Mouse (Mus musculus) embryonic facial prominence, embryonic 15.5 days (tissue): ENCODE results near the gene Fli1. TPM values are rescaled to one million over a fixed set of nuclear protein-coding genes. Genes with fewer than 3 reads are reported as not detected.

Experiments used
- ATAC-seq: fragments of 200-750 bp; cut with Nextera tagmentation; 2 replicates; pipeline ENCODE4 v1.8.0; 2017; ENCODE audit warnings: low read depth, moderate TSS enrichment; ENCODE audit not compliant: insufficient number of reproducible peaks, low FRiP score, low TSS enrichment
- H3K27ac ChIP-seq: fragments of 300-500 bp; sonication (generic); replicated peaks from 2 replicates; pipeline ENCODE4 v1.5.1; 2015; ENCODE audit warnings: mild to moderate bottlenecking, inconsistent platforms
- H3K27me3 ChIP-seq: fragments of 300-500 bp; sonication (generic); 2 replicates; pipeline ENCODE4 v1.6.1; 2015; ENCODE audit warnings: inconsistent platforms
- H3K36me3 ChIP-seq: fragments of 300-500 bp; sonication (generic); 2 replicates; pipeline ENCODE4 v1.6.1; 2015; ENCODE audit warnings: mild to moderate bottlenecking, inconsistent platforms
- H3K4me1 ChIP-seq: fragments of 300-500 bp; sonication (generic); 2 replicates; pipeline ENCODE4 v1.6.1; 2015; ENCODE audit warnings: inconsistent platforms
- H3K4me2 ChIP-seq: fragments of 300-500 bp; sonication (generic); replicated peaks from 2 replicates; pipeline ENCODE4 v1.6.1; 2015; ENCODE audit warnings: mild to moderate bottlenecking, inconsistent platforms
- H3K4me3 ChIP-seq: fragments of 300-500 bp; sonication (generic); replicated peaks from 2 replicates; pipeline ENCODE4 v1.5.1; 2015; ENCODE audit warnings: mild to moderate bottlenecking, inconsistent platforms
- H3K9ac ChIP-seq: fragments of 300-500 bp; sonication (generic); 2 replicates; pipeline ENCODE4 v1.6.1; 2015; ENCODE audit warnings: inconsistent platforms
- H3K9me3 ChIP-seq: fragments of 300-500 bp; sonication (generic); replicated peaks from 2 replicates; pipeline ENCODE4 v1.6.1; 2016; ENCODE audit warnings: inconsistent platforms
- WGBS: fragments of 180-500 bp; shearing (Covaris S2); methylation state at CpG from one replicate; pipeline ENCODE4 v1.1.7; 2015; 5-methylcytosine and 5-hydroxymethylcytosine counted together
- polyA plus RNA-seq: library from polyadenylated mRNA; unstranded; fragments of >200 nt; fragmentation: Nextera tagmentation; extraction: Ambion mirVana; gene quantifications from 2 replicates; pipeline ENCODE4 v1.2.1, GENCODE M21; 2015

The Fli1 gene
- polyA plus RNA-seq, 1 experiment from 2014 or later: 18.2 TPM

GRCm38 (mm10) chr9:32499469-32499868, 43.2 kb downstream of the Fli1 start:
- Histone ChIP-seq H3K4me3 (no peak overlapping the region), H3K4me1 (peaks cover 18% of the 10 kb centered on the region; the same call in 1 of the 2 replicates)
- WGBS: 46% methylated on average over 6 of the region's 6 CpGs

GRCm38 (mm10) chr9:32495643-32495997, 47.0 kb downstream of the Fli1 start:
- Histone ChIP-seq H3K9me3 (no peaks in the 10 kb centered on the region), H3K4me3 (no peak overlapping the region), H3K27me3 (no peaks in the 10 kb centered on the region), H3K27ac (no peak overlapping the region), H3K4me2 (no peak overlapping the region), H3K36me3 (no peaks in the 10 kb centered on the region), H3K4me1 (0 out of 2 replicates have a peak, but pooled peaks cover 6% of the 10 kb centered on the region), H3K9ac (no peak overlapping the region)
- no peak for ATAC-seq
- WGBS: 39% methylated on average over 7 of the region's 7 CpGs

More at GRCm38 (mm10) chr9:32499469-32499868, 43.2 kb downstream of the Fli1 start:
- Histone ChIP-seq H3K9ac (no peak overlapping the region), H3K4me2 (no peak overlapping the region), H3K36me3 (no peaks in the 10 kb centered on the region), H3K27ac (no peak overlapping the region), H3K9me3 (no peaks in the 10 kb centered on the region), H3K27me3 (no peaks in the 10 kb centered on the region; the same call in 1 of the 2 replicates)
- ATAC-seq: no peak

GRCm38 (mm10) chr9:32494891-32495642, 47.6 kb downstream of the Fli1 start:
- no peak overlapping the region for H3K9ac ChIP-seq
- WGBS: 25% methylated on average over 8 of the region's 8 CpGs
- no peaks in the 10 kb centered on the region for H3K9me3 ChIP-seq
- H3K4me1 ChIP-seq: 0 out of 2 replicates have a peak, but pooled peaks cover 6% of the 10 kb centered on the region
- H3K4me2 ChIP-seq: no peak overlapping the region
- no peaks in the 10 kb centered on the region for H3K36me3 ChIP-seq
- H3K4me3 ChIP-seq: no peak overlapping the region
- no peaks in the 10 kb centered on the region for H3K27me3 ChIP-seq
- no peak for ATAC-seq
- H3K27ac ChIP-seq: no peak overlapping the region

GRCm38 (mm10) chr9:32493588-32494423, 48.9 kb downstream of the Fli1 start:
- Histone ChIP-seq H3K4me1 (0 out of 2 replicates have a peak, but pooled peaks cover 6% of the 10 kb centered on the region), H3K9ac (no peak overlapping the region), H3K27ac (no peak overlapping the region), H3K9me3 (no peaks in the 10 kb centered on the region), H3K4me2 (no peak overlapping the region), H3K27me3 (no peaks in the 10 kb centered on the region), H3K4me3 (no peak overlapping the region), H3K36me3 (no peaks in the 10 kb centered on the region)
- ATAC-seq: no peak
- 76% methylated on average over 4 of the region's 4 CpGs for WGBS

- no peak overlapping the region for H3K9ac ChIP-seq
- 0 out of 2 replicates have a peak, but pooled peaks cover 6% of the 10 kb centered on the region for H3K4me1 ChIP-seq
- WGBS: 83% methylated on average over 2 of the region's 2 CpGs
- H3K27me3 ChIP-seq: no peaks in the 10 kb centered on the region
- ATAC-seq: no peak
- no peak overlapping the region for H3K4me2 ChIP-seq
- no peaks in the 10 kb centered on the region for H3K9me3 ChIP-seq
- H3K36me3 ChIP-seq: no peaks in the 10 kb centered on the region
- H3K27ac ChIP-seq: no peak overlapping the region
- H3K4me3 ChIP-seq: no peak overlapping the region
These were observed 49.9 kb downstream of the Fli1 start for GRCm38 (mm10) chr9:32492753-32493152.

- Histone ChIP-seq H3K36me3 (no peaks in the 10 kb centered on the region), H3K9me3 (no peaks in the 10 kb centered on the region), H3K4me1 (0 out of 2 replicates have a peak, but pooled peaks cover 6% of the 10 kb centered on the region), H3K9ac (no peak overlapping the region), H3K4me3 (no peak overlapping the region), H3K4me2 (no peak overlapping the region), H3K27me3 (no peaks in the 10 kb centered on the region), H3K27ac (no peak overlapping the region)
- no peak for ATAC-seq
- WGBS: 87% methylated on average over 2 of the region's 2 CpGs
These were observed 51.2 kb downstream of the Fli1 start for GRCm38 (mm10) chr9:32491484-32491883.

GRCm38 (mm10) chr9:32489794-32490358, 52.8 kb downstream of the Fli1 start:
- no peak overlapping the region for H3K4me3 ChIP-seq
- no peak overlapping the region for H3K4me2 ChIP-seq
- WGBS: 64% methylated on average over 4 of the region's 4 CpGs
- no peak overlapping the region for H3K27ac ChIP-seq
- no peak for ATAC-seq
- H3K27me3 ChIP-seq: no peaks in the 10 kb centered on the region
- no peak overlapping the region for H3K9ac ChIP-seq
- no peaks in the 10 kb centered on the region for H3K36me3 ChIP-seq
- H3K4me1 ChIP-seq: 0 out of 2 replicates have a peak, but pooled peaks cover 5% of the 10 kb centered on the region
- H3K9me3 ChIP-seq: no peaks in the 10 kb centered on the region

GRCm38 (mm10) chr9:32489315-32489714, 53.3 kb downstream of the Fli1 start:
- Histone ChIP-seq H3K27ac (no peak overlapping the region), H3K4me1 (no peaks in the 10 kb centered on the region), H3K27me3 (no peaks in the 10 kb centered on the region), H3K9ac (no peak overlapping the region), H3K9me3 (no peaks in the 10 kb centered on the region), H3K4me3 (no peak overlapping the region), H3K4me2 (no peak overlapping the region), H3K36me3 (no peaks in the 10 kb centered on the region)
- no peak for ATAC-seq
- WGBS: 52% methylated on average over 4 of the region's 4 CpGs

GRCm38 (mm10) chr9:32488627-32489026, 54.0 kb downstream of the Fli1 start:
- Histone ChIP-seq H3K4me2 (no peak overlapping the region), H3K4me1 (no peaks in the 10 kb centered on the region), H3K9me3 (no peaks in the 10 kb centered on the region), H3K36me3 (no peaks in the 10 kb centered on the region), H3K27ac (no peak overlapping the region), H3K27me3 (no peaks in the 10 kb centered on the region), H3K4me3 (no peak overlapping the region), H3K9ac (no peak overlapping the region)
- no peak for ATAC-seq

GRCm38 (mm10) chr9:32487823-32488222, 54.8 kb downstream of the Fli1 start:
- Histone ChIP-seq H3K27ac (no peak overlapping the region), H3K27me3 (no peaks in the 10 kb centered on the region), H3K9ac (no peak overlapping the region), H3K36me3 (no peaks in the 10 kb centered on the region), H3K4me3 (no peak overlapping the region), H3K9me3 (no peaks in the 10 kb centered on the region), H3K4me2 (no peak overlapping the region), H3K4me1 (no peaks in the 10 kb centered on the region)
- WGBS: 91% methylated on average over 5 of the region's 5 CpGs
- ATAC-seq: no peak

GRCm38 (mm10) chr9:32487401-32487800, 55.3 kb downstream of the Fli1 start:
- Histone ChIP-seq H3K4me2 (no peak overlapping the region), H3K36me3 (no peaks in the 10 kb centered on the region)
- 65% methylated on average over 4 of the region's 4 CpGs for WGBS

More at GRCm38 (mm10) chr9:32487401-32487800, 55.3 kb downstream of the Fli1 start:
- no peak overlapping the region for H3K27ac ChIP-seq
- no peak overlapping the region for H3K4me3 ChIP-seq
- H3K9me3 ChIP-seq: no peaks in the 10 kb centered on the region
- no peaks in the 10 kb centered on the region for H3K4me1 ChIP-seq
- H3K9ac ChIP-seq: no peak overlapping the region
- ATAC-seq: no peak
- no peaks in the 10 kb centered on the region for H3K27me3 ChIP-seq
